Mouse (Mus musculus): ENCODE measurements around the gene Wdr24.
"Not testable (repeated sequence)": the region's sequence is repeated elsewhere in the genome, so short reads cannot be mapped to it uniquely, and the experiment has no call there.

The Wdr24 gene

DNA sequence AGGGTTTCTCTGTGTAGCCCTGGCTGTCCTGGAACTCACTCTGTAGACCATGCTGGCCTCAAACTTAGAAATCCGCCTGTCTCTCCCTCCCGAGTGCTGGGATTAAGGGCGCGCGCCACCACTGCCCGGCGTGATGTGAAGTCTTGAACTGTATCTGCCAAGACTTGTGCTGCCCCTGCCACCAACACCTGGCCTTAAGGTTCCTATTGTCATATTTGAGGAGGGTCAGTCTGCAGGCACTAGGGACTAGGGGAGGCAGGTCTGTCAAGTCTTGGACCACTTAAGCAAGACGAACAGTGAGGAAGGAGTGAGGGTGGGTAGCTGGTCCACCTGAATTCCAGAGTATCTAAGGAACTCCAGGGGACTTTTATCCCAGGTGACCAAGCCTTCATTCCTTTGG lies 46.1 kb downstream of the Wdr24 start:
- CTCF ChIA-PET: interaction anchor here (0.6 to 1.6 kb wide), 6 partner anchors 10 to 1177 kb away, joined by 3 to 6 read pairs (median 4); partner anchors contain the start of gene Wfikkn1 (in 1 of the 4)

GRCm38 (mm10) chr17:25869954-25870353 lies 46.5 kb downstream of the Wdr24 start:
- POLR2A ChIA-PET: interaction anchor here in 3 of 4 experiments (1.3 to 4.5 kb wide), 8 partner anchors 8 to 51 kb away, joined by 3 to 41 read pairs (median 8); partner anchors contain the start of genes Stub1 (in 3 of the 3) and Wfikkn1 (in 1 of the 3)
- CTCF ChIA-PET: interaction anchor here in 1 of 4 experiments (1.4 kb wide), 1 partner anchor 9 kb away, joined by 4 read pairs; no protein-coding TSS in a partner anchor

More for the DNA sequence above, 46.1 kb downstream of the Wdr24 start:
- POLR2A ChIA-PET: interaction anchor here (0.8 to 4.5 kb wide), 18 partner anchors 9 to 113 kb away, joined by 3 to 45 read pairs (median 6); partner anchors contain the start of genes Stub1 (in 3 of the 4), Wfikkn1 (in 3 of the 4), Rhbdl1 (in 1 of the 4) and Rhot2 (in 1 of the 4)

GRCm38 (mm10) chr17:25871566-25871965 lies 48.1 kb downstream of the Wdr24 start:
- POLR2A ChIA-PET: interaction anchor here in 3 of 4 experiments (1.1 to 1.6 kb wide), 5 partner anchors 7 to 39 kb away, joined by 3 to 6 read pairs (median 4); partner anchors contain the start of genes Stub1 (in 1 of the 3) and Wdr90 (in 1 of the 3)
- CTCF ChIA-PET: not testable (repeated sequence)

- CTCF ChIA-PET: interaction anchor here in 1 of 4 experiments (1.8 kb wide), 1 partner anchor 139 kb away, joined by 4 read pairs; no protein-coding TSS in a partner anchor
- POLR2A ChIA-PET: interaction anchor here in 1 of 4 experiments (0.5 kb wide), 1 partner anchor 366 kb away, joined by 3 read pairs; no protein-coding TSS in a partner anchor
These were observed 49.2 kb downstream of the Wdr24 start for GRCm38 (mm10) chr17:25872676-25873075.

DNA sequence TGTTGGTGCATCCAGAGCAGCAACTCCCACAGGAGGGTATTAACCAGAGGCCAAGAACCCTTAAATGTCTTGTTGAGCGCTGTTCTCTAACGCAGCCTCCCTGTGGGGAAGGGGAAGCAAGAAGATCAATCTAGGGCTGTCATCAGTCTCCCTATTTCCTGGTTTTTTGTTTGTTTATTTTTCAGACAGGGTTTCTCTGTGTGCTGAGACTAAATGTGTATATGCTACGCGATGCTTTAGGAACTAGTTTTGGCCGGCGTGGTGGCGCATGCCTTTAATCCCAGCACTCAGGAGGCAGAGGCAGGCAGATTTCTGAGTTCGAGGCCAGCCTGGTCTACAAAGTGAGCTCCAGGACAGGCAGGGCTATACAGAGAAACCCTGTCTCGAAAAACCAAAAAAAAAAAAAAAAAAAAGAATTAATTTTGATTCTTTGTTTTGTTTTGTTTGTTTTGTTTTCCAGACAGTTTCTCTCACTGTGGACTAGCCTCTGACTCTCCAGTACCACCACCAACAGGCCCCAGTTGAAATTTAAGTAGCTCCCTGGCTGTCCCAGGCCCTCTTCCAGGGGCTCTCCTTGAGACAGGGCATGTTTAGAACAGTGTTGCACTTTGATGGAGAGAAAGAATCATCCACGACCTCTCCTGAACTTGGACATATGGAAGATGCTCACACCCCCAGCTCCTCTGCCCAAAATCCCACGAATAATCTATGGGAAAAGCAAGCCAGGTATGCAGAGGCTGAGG lies 50.1 kb downstream of the Wdr24 start:
- CTCF ChIA-PET: interaction anchor here in 3 of 4 experiments (0.7 to 1.8 kb wide), 8 partner anchors 10 to 667 kb away, joined by 3 to 8 read pairs (median 4); partner anchors contain the start of gene Narfl (in 1 of the 3)
- POLR2A ChIA-PET: interaction anchor here in 3 of 4 experiments (0.6 to 2.6 kb wide), 18 partner anchors 9 to 303 kb away, joined by 3 to 18 read pairs (median 3); partner anchors contain the start of genes Sox8 (in 2 of the 3), Stub1 (in 2 of the 3), Wdr90 (in 2 of the 3) and Chtf18 (in 1 of the 3)

- ChIA-PET CTCF (interaction anchor here in 3 of 4 experiments (0.6 to 1.9 kb wide), 9 partner anchors 9 to 1335 kb away, joined by 3 to 8 read pairs (median 4); partner anchors contain the start of genes Narfl (in 1 of the 3) and Stub1 (in 1 of the 3)), POLR2A (interaction anchor here in 3 of 4 experiments (0.7 to 2.6 kb wide), 25 partner anchors 8 to 304 kb away, joined by 3 to 18 read pairs (median 4); partner anchors contain the start of genes Stub1 (in 3 of the 3), Sox8 (in 2 of the 3), Wdr90 (in 2 of the 3) and Chtf18 (in 1 of the 3))
These were observed 50.8 kb downstream of the Wdr24 start for GRCm38 (mm10) chr17:25874148-25874720.

GRCm38 (mm10) chr17:25874721-25875170 lies 51.3 kb downstream of the Wdr24 start, which contains the start of gene Mettl26:
Mettl26 (plus strand) TSS chr17:25875074.
- POLR2A ChIA-PET: interaction anchor here in 3 of 4 experiments (0.7 to 2.6 kb wide), 27 partner anchors 8 to 304 kb away, joined by 3 to 18 read pairs (median 4); partner anchors contain the start of genes Stub1 (in 3 of the 3), Jmjd8 (in 2 of the 3), Sox8 (in 2 of the 3) and Wdr90 (in 2 of the 3)

DNA sequence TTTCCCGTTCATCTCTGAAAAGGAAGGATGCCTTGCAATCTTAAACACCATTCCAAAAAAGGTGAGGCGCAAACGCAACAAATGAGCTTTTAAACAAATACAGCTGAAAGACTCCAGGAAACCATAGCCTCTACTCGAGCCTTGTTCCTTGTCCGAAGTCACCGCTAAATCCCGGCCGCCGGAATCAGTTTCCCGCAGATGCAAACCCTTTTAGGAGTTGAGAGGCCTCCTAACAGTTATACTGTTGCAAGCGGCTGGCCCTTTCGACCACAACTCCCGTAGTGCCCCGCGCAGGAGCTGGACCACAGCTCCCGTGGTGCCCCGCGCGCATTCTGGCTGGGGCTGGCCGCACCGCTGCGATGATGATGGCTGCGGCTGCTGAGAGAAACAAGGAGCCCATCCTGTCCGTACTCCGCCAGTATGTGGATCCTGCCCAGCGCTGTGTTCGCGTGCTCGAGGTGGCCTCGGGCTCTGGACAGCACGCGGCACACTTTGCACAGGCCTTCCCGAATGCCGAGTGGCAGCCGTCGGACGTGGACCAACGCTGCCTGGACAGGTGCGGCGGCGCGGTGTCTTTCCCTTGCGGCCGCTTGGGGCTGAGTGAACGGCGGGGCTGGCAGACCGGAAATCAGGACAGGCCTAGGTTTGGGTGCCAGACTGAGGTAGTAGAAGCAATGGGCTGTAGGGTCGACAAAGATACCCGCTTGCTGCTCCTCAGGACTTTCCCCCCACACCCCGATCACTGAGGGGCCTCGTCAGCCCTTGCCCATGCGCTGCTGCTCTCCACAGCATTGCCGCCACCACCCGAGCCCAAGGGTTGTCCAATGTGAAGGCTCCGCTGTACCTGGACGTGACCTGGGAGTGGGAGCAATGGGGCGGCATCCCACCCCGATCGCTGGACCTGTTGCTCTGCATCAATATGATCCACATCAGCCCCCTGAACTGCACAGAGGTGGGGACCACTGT lies 52.0 kb downstream of the Wdr24 start:
- ChIA-PET CTCF (interaction anchor here in 3 of 4 experiments (0.6 to 1.9 kb wide), 9 partner anchors 9 to 1334 kb away, joined by 3 to 5 read pairs (median 3); partner anchors contain the start of genes Dusp1 (in 1 of the 3) and Stub1 (in 1 of the 3)), POLR2A (interaction anchor here in 3 of 4 experiments (0.5 to 5.0 kb wide), 22 partner anchors 8 to 238 kb away, joined by 3 to 37 read pairs (median 4); partner anchors contain the start of genes Stub1 (in 3 of the 3), Jmjd8 (in 2 of the 3), Wdr90 (in 2 of the 3) and Capn15 (in 1 of the 3))

More at GRCm38 (mm10) chr17:25874721-25875170, 51.3 kb downstream of the Wdr24 start, which contains the start of gene Mettl26:
- CTCF ChIA-PET: interaction anchor here in 3 of 4 experiments (0.6 to 1.9 kb wide), 8 partner anchors 9 to 1334 kb away, joined by 3 to 5 read pairs (median 4); partner anchors contain the start of gene Stub1 (in 1 of the 3)

DNA sequence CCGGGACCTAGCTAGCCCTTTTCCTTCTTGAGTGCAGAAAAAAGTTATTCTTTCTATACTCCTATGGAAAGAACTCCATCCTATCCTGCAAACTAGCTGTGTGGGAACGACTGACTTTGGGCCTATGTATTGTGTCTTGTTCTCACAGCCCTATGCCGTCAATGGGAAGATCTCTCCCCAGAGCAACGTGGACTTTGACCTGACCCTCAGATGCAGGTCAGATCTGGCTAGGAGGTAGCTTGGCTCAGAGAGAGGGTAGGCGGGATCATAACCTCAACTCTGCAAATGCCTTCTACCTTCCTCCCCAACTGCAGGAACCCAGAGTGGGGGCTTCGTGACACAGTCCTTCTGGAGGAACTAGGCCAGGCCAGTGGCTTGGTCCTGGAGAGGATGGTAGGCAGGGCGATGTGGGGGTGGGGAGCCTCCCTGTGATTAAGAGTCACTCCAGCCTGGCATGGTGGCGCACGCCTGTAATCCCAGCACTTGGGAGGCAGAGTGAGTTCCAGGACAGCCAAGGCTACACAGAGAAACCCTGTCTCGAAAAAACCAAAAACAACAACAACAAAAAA lies 53.0 kb downstream of the Wdr24 start:
- POLR2A ChIA-PET: interaction anchor here in 2 of 4 experiments (0.5 to 5.8 kb wide), 7 partner anchors 9 to 233 kb away, joined by 3 to 45 read pairs (median 3); partner anchors contain the start of genes Mcrip2 (in 2 of the 2) and Stub1 (in 1 of the 2)

GRCm38 (mm10) chr17:25877025-25877424 lies 53.6 kb downstream of the Wdr24 start:
- CTCF ChIA-PET: interaction anchor here in 3 of 4 experiments (0.6 to 2.0 kb wide), 5 partner anchors 8 to 1259 kb away, joined by 3 to 6 read pairs (median 4); no protein-coding TSS in a partner anchor
- POLR2A ChIA-PET: interaction anchor here in 3 of 4 experiments (0.6 to 5.8 kb wide), 9 partner anchors 9 to 707 kb away, joined by 3 to 45 read pairs (median 4); partner anchors contain the start of genes Mcrip2 (in 2 of the 3), Jmjd8 (in 1 of the 3) and Stub1 (in 1 of the 3)

More for the DNA sequence above, 53.0 kb downstream of the Wdr24 start:
- CTCF ChIA-PET: interaction anchor here in 2 of 4 experiments (0.6 to 2.0 kb wide), 5 partner anchors 8 to 1260 kb away, joined by 3 to 6 read pairs (median 4); no protein-coding TSS in a partner anchor

DNA sequence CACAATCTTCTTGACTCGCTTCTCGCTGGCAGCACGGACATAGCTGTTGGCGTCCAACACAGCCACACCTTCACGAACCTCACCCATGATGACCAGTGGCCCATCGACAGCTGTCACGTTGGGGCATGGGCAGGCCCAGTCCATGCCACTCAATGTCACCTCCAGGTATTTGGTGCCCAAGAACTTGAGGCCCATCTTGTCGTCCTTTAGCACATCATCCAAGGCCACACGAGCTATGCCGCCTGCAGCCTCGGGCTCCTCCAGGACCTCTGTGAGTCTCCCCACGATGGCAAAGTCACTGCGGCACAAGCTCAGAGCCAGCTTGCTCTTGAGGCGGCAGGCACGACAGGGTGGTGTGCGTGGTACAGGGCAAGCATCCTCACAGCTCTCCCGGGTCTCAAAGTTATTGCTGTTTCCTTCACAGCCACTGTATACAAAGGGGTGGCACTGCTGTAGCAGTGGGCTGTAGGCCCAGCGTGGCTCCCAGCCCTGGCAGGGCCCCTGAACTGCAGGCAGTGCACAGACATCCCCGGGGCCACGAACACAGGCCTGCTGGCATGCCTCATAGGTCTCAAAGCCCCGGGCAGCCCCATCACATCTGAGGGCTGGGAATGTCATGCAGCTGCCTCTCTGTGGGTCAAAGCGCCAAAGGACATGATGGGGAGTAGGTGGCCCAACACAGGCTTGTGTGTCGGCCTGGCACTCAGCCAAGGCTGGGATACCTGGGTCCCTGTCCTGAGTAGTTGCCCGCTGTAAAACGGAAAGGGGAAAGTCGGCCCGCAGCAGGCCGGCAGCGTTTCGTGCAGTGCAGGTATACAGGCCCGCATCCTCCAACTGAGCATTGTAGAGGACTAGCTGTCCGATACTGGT lies 54.5 kb downstream of the Wdr24 start:
- CTCF ChIA-PET: interaction anchor here (0.6 to 3.0 kb wide), 12 partner anchors 7 to 163 kb away, joined by 3 to 21 read pairs (median 4); partner anchors contain the start of gene Mcrip2 (in 1 of the 4)

More for the DNA sequence above, 54.5 kb downstream of the Wdr24 start:
- POLR2A ChIA-PET: interaction anchor here (0.6 to 5.8 kb wide), 13 partner anchors 7 to 131 kb away, joined by 3 to 45 read pairs (median 4); partner anchors contain the start of genes Mcrip2 (in 2 of the 4), Stub1 (in 2 of the 4), Capn15 (in 1 of the 4) and Jmjd8 (in 1 of the 4)
